Mouse (Mus musculus): ENCODE measurements around the gene Sfmbt1. TPM values are rescaled to one million over a fixed set of nuclear protein-coding genes. Genes with fewer than 3 reads are reported as not detected.

The Sfmbt1 gene
- 6.0 and 7.3 TPM in 2 replicates for polyA plus RNA-seq (2015; fragmentation: Nextera tagmentation; extraction: Ambion mirVana)

DNA sequence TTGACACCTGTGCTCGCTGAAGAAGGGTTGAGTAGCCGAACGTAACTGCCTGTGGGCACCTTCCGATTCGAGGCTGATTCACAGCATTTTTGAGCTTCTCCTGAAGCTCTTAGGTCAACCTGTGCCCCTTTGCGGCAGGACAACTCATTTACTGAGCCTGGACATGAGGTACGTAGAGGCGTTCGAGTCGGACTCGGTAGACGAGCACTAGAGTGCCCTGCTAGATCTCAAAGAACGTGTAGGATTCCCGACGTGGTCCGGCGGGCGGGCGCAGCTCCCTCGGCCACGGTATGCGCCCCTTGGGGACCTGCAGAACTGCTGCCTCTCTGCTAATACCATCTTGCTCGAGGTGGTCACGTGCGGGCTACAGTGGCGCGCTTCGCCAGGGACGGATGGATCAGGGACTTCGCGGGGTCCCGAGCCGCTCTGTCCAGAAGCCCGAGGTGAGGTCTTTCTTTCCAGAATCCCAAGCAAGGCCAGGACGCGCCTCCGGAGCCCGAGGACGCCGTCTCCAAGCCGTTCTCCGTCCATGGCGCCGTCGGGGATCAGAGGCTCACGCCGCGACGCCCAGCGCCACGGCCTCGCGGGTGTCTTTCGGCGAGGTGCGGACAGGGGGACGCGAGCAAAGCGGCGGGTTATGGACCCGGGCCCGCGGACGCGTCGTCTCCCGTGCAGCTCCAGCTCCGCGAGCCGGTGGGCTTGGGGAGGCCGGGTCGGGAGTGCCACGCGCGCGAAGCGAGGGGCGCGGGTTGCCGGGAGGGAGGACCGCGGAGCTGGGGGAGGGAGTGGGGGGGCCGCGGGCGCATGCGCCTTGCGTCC, at the start of gene Sfmbt1:
Sfmbt1 (plus strand) TSS at position 51 of the 819 bp plus-strand sequence.

DNA sequence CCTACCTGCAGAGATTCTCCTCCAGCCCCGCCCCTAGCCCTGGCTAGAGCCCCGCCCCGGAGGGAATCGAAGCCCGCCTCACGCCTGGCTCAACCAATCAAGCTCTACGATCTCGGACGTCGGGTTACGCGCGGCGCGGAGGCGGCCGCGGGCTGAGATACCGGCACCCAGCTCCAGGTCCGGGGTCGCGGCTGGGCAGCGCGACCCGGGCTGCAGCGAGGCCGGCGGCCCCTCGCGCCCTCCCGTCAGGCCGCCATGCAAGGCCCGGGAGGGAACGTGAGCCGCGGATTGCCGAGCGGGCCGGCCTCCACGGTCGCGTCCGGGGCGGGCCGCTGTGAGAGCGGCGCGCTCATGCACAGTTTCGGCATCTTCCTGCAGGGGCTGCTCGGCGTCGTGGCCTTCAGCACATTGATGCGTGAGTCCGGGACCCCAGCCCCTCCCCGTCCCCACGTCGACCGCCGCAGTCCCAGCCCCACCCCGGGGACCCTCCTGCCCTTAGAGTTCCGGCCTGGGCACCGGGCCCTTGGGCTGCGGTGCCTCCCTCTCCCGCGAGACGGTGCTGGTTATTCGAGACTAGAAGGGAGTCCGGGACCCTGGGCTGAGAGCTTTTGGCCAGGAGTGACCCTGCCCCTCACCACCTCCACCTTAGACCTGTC, 111.0 kb downstream of the Sfmbt1 start, which contains the start of gene Tmem110:
Tmem110 (plus strand) TSS at position 115 of the 656 bp plus-strand sequence.

Other genes starting within 250 kb of the Sfmbt1 start
- gene Dcp1a, start 235.3 kb upstream of the Sfmbt1 start, polyA plus RNA-seq (2015; fragmentation: Nextera tagmentation; extraction: Ambion mirVana): 6.1 and 7.0 TPM in 2 replicates
- gene Cacna1d, start 223.4 kb upstream of the Sfmbt1 start, polyA plus RNA-seq (2015; fragmentation: Nextera tagmentation; extraction: Ambion mirVana): 0.56 and 0.62 TPM in 2 replicates
- 31.3 and 57.0 TPM in 2 replicates for gene Tkt, start 166.5 kb upstream of the Sfmbt1 start, polyA plus RNA-seq (2015; fragmentation: Nextera tagmentation; extraction: Ambion mirVana)
- 24.4 and 25.4 TPM in 2 replicates for gene Prkcd, start 88.6 kb upstream of the Sfmbt1 start, polyA plus RNA-seq (2015; fragmentation: Nextera tagmentation; extraction: Ambion mirVana)
- 7.1 and 8.5 TPM in 2 replicates for gene Rft1, start 60.5 kb upstream of the Sfmbt1 start, polyA plus RNA-seq (2015; fragmentation: Nextera tagmentation; extraction: Ambion mirVana)
- gene Tmem110, start 110.7 kb downstream of the Sfmbt1 start, polyA plus RNA-seq (2015; fragmentation: Nextera tagmentation; extraction: Ambion mirVana): 10.4 and 12.3 TPM in 2 replicates
- gene Mustn1, start 164.4 kb downstream of the Sfmbt1 start, polyA plus RNA-seq (2015; fragmentation: Nextera tagmentation; extraction: Ambion mirVana): 238 and 249 TPM in 2 replicates
- 0.65 and 0.72 TPM in 2 replicates for gene Itih4, start 171.6 kb downstream of the Sfmbt1 start, polyA plus RNA-seq (2015; fragmentation: Nextera tagmentation; extraction: Ambion mirVana)
- 1.4 and 2.1 TPM in 2 replicates for gene Itih3, start 208.9 kb downstream of the Sfmbt1 start, polyA plus RNA-seq (2015; fragmentation: Nextera tagmentation; extraction: Ambion mirVana)
- 0.05 and 0.09 TPM in 2 replicates for gene Itih1, start 228.4 kb downstream of the Sfmbt1 start, polyA plus RNA-seq (2015; fragmentation: Nextera tagmentation; extraction: Ambion mirVana)
- gene Nek4, start 236.5 kb downstream of the Sfmbt1 start, polyA plus RNA-seq (2015; fragmentation: Nextera tagmentation; extraction: Ambion mirVana): 4.8 and 4.9 TPM in 2 replicates

All from skeletal muscle tissue, postnatal 0 days (tissue).